8 mouse cellular contexts compared by ENCODE assay signal in genomic region chr7:29953513-29954401, GRCm38 (mm10). TPM values are rescaled to one million over a fixed set of nuclear protein-coding genes. Genes with fewer than 3 reads are reported as not detected.
DNase-seq lines count a peak whose midpoint lies in the region; ATAC-seq and TF ChIP-seq lines count a peak whose summit lies in the region.

TSS of gene Zfp74 (minus strand) at chr7:29954089.

- peak; percentile 16; the same call in 1 of the 2 replicates for TF ChIP-seq POLR2A in bone marrow, adult 2 months (IDR thresholded peaks at IDR 0.05; ENCODE audit: borderline replicate concordance, control insufficient read depth, low read depth, low read length)
- TF ChIP-seq POLR2A in limb, embryonic 14.5 days (IDR thresholded peaks at IDR 0.05; ENCODE audit: borderline replicate concordance, extremely low read depth, insufficient read depth, insufficient read length) = 0 out of 2 replicates have a peak, but pooled peaks have one; percentile 58

- peak within 1 kb of the TSS; percentile 79 for H3K9ac ChIP-seq in embryonic facial prominence, embryonic 15.5 days
- peak within 1 kb of the TSS; percentile 90 for H3K9ac ChIP-seq in limb, embryonic 14.5 days (ENCODE audit: low read depth, low read length, severe bottlenecking)
- H3K9ac ChIP-seq in midbrain, postnatal 0 days (replicated peaks; ENCODE audit: low read length, poor library complexity, severe bottlenecking) = peak within 1 kb of the TSS; percentile 85

- WGBS in bone marrow, adult 2 months = under 1% methylated on average over 52 of the region's 52 CpGs
- under 1% methylated on average over 52 of the region's 52 CpGs for WGBS in embryonic facial prominence, embryonic 15.5 days
- WGBS in limb, embryonic 14.5 days = under 1% methylated on average over 52 of the region's 52 CpGs
- under 1% methylated on average over 50 of the region's 52 CpGs for WGBS in midbrain, postnatal 0 days

- H3K4me3 ChIP-seq in bone marrow, adult 2 months (replicated peaks; ENCODE audit: control insufficient read depth, low read depth, low read length) = peak within 1 kb of the TSS; percentile 81
- peak within 1 kb of the TSS; percentile 80 for H3K4me3 ChIP-seq in embryonic facial prominence, embryonic 15.5 days (replicated peaks)
- H3K4me3 ChIP-seq in limb, embryonic 14.5 days (replicated peaks; ENCODE audit: low read length) = peak within 1 kb of the TSS; percentile 62
- H3K4me3 ChIP-seq in midbrain, postnatal 0 days (ENCODE audit: low read depth, low read length) = peak within 1 kb of the TSS; percentile 86

- H3K9me3 ChIP-seq in embryonic facial prominence, embryonic 15.5 days (replicated peaks) = no peaks in the 10 kb centered on the region
- H3K9me3 ChIP-seq in limb, embryonic 14.5 days (ENCODE audit: control insufficient read depth, low read length) = no peaks in the 10 kb centered on the region
- H3K9me3 ChIP-seq in midbrain, postnatal 0 days (ENCODE audit: low read length) = no peaks in the 10 kb centered on the region

- peak within 1 kb of the TSS; percentile 68 for H3K4me2 ChIP-seq in embryonic facial prominence, embryonic 15.5 days (replicated peaks)
- peak within 1 kb of the TSS; percentile 49 for H3K4me2 ChIP-seq in limb, embryonic 14.5 days (replicated peaks; ENCODE audit: low read depth, low read length, severe bottlenecking)
- H3K4me2 ChIP-seq in midbrain, postnatal 0 days (ENCODE audit: low read depth, low read length, poor library complexity, severe bottlenecking) = peak within 1 kb of the TSS; percentile 54

- peak; percentile 92 for DNase-seq in 416B (ENCODE audit: low read depth)
- peak; percentile 85 for DNase-seq in heart, adult 8-10 months (ENCODE audit: low spot score)
- DNase-seq in kidney, adult 9 months = peak; percentile 83
- DNase-seq in limb, embryonic 14.5 days (ENCODE audit: low spot score) = peak; percentile 89
- peak; percentile 83 for DNase-seq in midbrain, postnatal 0 days (ENCODE audit: low spot score)
- DNase-seq in spleen, postnatal 14 days (ENCODE audit: low spot score in 2 of 2) = peak; percentile 44 to 62

- no peaks in the 10 kb centered on the region for H3K4me1 ChIP-seq in bone marrow, adult 2 months (ENCODE audit: control insufficient read depth, insufficient read depth, low read length)
- peaks cover 8% of the 10 kb centered on the region; the same call in 1 of the 2 replicates for H3K4me1 ChIP-seq in embryonic facial prominence, embryonic 15.5 days
- 0 out of 2 replicates have a peak, but pooled peaks cover 4% of the 10 kb centered on the region for H3K4me1 ChIP-seq in limb, embryonic 14.5 days (ENCODE audit: control insufficient read depth, insufficient read depth, low read length)
- no peaks in the 10 kb centered on the region for H3K4me1 ChIP-seq in midbrain, postnatal 0 days (ENCODE audit: insufficient read depth, low read length)

- no peaks in the 10 kb centered on the region for H3K27me3 ChIP-seq in embryonic facial prominence, embryonic 15.5 days
- no peaks in the 10 kb centered on the region for H3K27me3 ChIP-seq in limb, embryonic 14.5 days (ENCODE audit: control insufficient read depth, insufficient read depth, low read length)
- H3K27me3 ChIP-seq in midbrain, postnatal 0 days (ENCODE audit: insufficient read depth, low read length) = no peaks in the 10 kb centered on the region

- peaks cover 13% of the 10 kb centered on the region; the same call in 1 of the 2 replicates for H3K36me3 ChIP-seq in embryonic facial prominence, embryonic 15.5 days
- H3K36me3 ChIP-seq in limb, embryonic 14.5 days (ENCODE audit: control insufficient read depth, insufficient read depth, low read length) = peaks cover 17% of the 10 kb centered on the region
- H3K36me3 ChIP-seq in midbrain, postnatal 0 days (ENCODE audit: insufficient read depth, low read length) = peaks cover 6% of the 10 kb centered on the region; the same call in 1 of the 2 replicates

- peak within 1 kb of the TSS; percentile 84 for H3K27ac ChIP-seq in bone marrow, adult 2 months (ENCODE audit: control insufficient read depth, insufficient read depth, low read depth, low read length, poor library complexity)
- peak within 1 kb of the TSS; percentile 96 for H3K27ac ChIP-seq in embryonic facial prominence, embryonic 15.5 days (replicated peaks)
- peak within 1 kb of the TSS; percentile 94 for H3K27ac ChIP-seq in limb, embryonic 14.5 days (replicated peaks; ENCODE audit: low read depth, low read length)
- peak within 1 kb of the TSS; percentile 95 for H3K27ac ChIP-seq in midbrain, postnatal 0 days (ENCODE audit: low read depth, low read length)

- ATAC-seq in embryonic facial prominence, embryonic 15.5 days (ENCODE audit: insufficient number of reproducible peaks, low FRiP score, low TSS enrichment, low read depth) = peak; percentile 85
- peak; percentile 88 for ATAC-seq in limb, embryonic 14.5 days (ENCODE audit: low FRiP score, low read depth)
- peak; percentile 87 for ATAC-seq in midbrain, postnatal 0 days (ENCODE audit: low FRiP score)

- TF ChIP-seq CTCF in bone marrow, adult 2 months (IDR thresholded peaks at IDR 0.05; ENCODE audit: control insufficient read depth, insufficient read depth, low read length) = no peak
- peak; percentile 8; the same call in 1 of the 2 replicates for TF ChIP-seq CTCF in midbrain, postnatal 0 days (IDR thresholded peaks at IDR 0.05)

RNA-seq across cellular contexts. Expression of gene Zfp74, which starts in this region (rescaled TPM):
- 1.2 and 3.2 TPM in 2 replicates for polyA plus RNA-seq in bone marrow, adult 2 months (2011; ENCODE audit: insufficient read depth, insufficient read length, low replicate concordance, missing spikeins)
- polyA plus RNA-seq in embryonic facial prominence, embryonic 15.5 days (2015; fragmentation: Nextera tagmentation; extraction: Ambion mirVana) = 9.1 and 11.4 TPM in 2 replicates
- 1 to 10 TPM; 5.8 to 6.5 (median 6.0) TPM for total RNA-seq in heart, adult 8-10 months (2022)
- polyA plus RNA-seq in limb, embryonic 14.5 days (2012; rRNA removed) = 8.1 and 11.0 TPM in 2 replicates
- polyA plus RNA-seq in limb, embryonic 14.5 days (2014; fragmentation: Nextera tagmentation; extraction: Ambion mirVana) = 10.5 and 13.7 TPM in 2 replicates
- total RNA-seq in midbrain, postnatal 0 days (2014; rRNA removed) = 12.8 and 13.3 TPM in 2 replicates
- 15.9 and 17.1 TPM in 2 replicates for polyA plus RNA-seq in midbrain, postnatal 0 days (2015; fragmentation: Nextera tagmentation; extraction: Ambion mirVana)

Comparison
In these comparisons a context has a peak if more than half of its experiments do, and no peak if none do; other contexts are left out.
1. Peak in every context shown above with its lines: DNase-seq, ATAC-seq, H3K4me3 ChIP-seq and H3K27ac ChIP-seq.